Mouse (Mus musculus): ENCODE measurements at regions not wholly inside any gene's neighbourhood (a gene's known extent, or its start where the extent isn't known, plus 50 kb on each side); places are given as distances from the start of the nearest gene placed in this dataset.

DNA sequence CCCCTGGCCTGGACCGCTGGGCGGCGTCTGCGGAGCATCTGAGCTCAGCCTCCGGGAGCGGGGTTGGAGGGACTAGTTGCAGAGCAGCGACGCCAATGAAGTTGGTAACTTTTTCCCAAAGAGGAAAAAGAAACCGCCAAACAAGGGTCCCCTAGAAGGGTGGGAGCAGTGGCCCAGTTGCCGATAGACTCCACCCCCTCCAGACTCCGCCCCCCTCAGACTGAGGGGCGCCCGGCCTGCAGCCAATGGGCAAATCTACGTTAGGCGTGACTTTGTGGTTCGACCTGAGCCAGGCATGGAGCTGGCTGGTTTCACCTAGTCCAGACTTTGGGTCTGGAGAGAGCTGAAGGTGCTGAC lies 76.8 kb upstream of the Hmga2 start:
- H3K36me3 ChIP-seq (ENCODE audit: insufficient read depth, low read length): no peaks in the 10 kb centered on the region
- H3K9ac ChIP-seq (replicated peaks; ENCODE audit: low read length, poor library complexity, severe bottlenecking): no peak overlapping the region
- no peak overlapping the region for H3K27ac ChIP-seq (ENCODE audit: low read depth, low read length)
- peak overlapping the region; percentile 93 for H3K4me2 ChIP-seq (ENCODE audit: low read depth, low read length, poor library complexity, severe bottlenecking)
- WGBS: 1% methylated on average over 16 of the region's 16 CpGs
- H3K4me1 ChIP-seq (ENCODE audit: insufficient read depth, low read length): no peaks in the 10 kb centered on the region
- H3K4me3 ChIP-seq (ENCODE audit: low read depth, low read length): peak overlapping the region; percentile 47
- TF ChIP-seq CTCF (IDR thresholded peaks at IDR 0.05): no peak
- ATAC-seq (ENCODE audit: low FRiP score) (no peak), DNase-seq (ENCODE audit: low spot score) (peak; percentile 9)
- H3K9me3 ChIP-seq (ENCODE audit: low read length): no peaks in the 10 kb centered on the region
- peaks cover 28% of the 10 kb centered on the region for H3K27me3 ChIP-seq (ENCODE audit: insufficient read depth, low read length)

DNA sequence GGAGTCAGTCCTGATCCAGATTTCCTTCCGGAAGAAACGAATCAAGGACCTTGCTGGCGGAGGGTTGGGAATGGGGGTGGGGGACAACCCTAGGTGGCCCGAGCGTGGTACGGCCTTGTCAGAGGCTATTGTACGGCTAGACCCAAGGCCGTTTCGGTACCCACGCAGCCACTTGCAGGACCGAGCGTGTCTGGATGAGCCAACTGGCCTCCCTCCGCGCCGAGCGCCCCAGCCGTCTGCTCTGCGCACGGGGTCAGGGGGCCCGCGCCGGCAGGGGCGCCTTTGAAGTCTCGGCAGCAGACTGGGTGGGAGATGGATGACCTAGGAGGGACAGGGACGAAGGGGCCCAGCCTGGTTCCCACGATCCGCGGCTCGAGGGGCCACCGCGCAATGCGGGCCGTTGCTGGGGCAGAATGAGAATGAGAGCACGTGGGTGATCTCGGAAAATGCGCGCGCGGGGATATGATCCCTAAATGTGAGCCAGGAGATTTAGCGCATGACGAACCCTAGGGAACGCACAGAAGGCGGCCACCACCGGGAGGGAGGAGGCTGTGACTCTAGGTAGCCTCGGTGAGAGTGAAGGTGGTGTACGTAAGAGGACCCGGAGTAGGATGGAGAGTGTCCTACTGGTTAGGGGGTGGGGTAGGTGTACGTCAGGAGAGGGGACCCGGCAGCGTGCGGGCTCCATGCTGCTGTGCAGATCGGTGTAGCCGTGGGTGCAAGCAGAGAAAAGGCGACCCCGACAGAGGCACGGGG lies 76.2 kb upstream of the Hmga2 start:
- Histone ChIP-seq H3K9ac (replicated peaks; ENCODE audit: low read length, poor library complexity, severe bottlenecking) (peak overlapping the region; percentile 50), H3K36me3 (ENCODE audit: insufficient read depth, low read length) (no peaks in the 10 kb centered on the region), H3K4me2 (ENCODE audit: low read depth, low read length, poor library complexity, severe bottlenecking) (peak overlapping the region; percentile 93), H3K9me3 (ENCODE audit: low read length) (no peaks in the 10 kb centered on the region), H3K4me3 (ENCODE audit: low read depth, low read length) (peak overlapping the region; percentile 47), H3K27ac (ENCODE audit: low read depth, low read length) (no peak overlapping the region), H3K4me1 (ENCODE audit: insufficient read depth, low read length) (no peaks in the 10 kb centered on the region), H3K27me3 (ENCODE audit: insufficient read depth, low read length) (peaks cover 28% of the 10 kb centered on the region)
- no peak for TF ChIP-seq CTCF (IDR thresholded peaks at IDR 0.05)
- DNase-seq (ENCODE audit: low spot score) (peak; percentile 41), ATAC-seq (ENCODE audit: low FRiP score) (peak; percentile 54)
- under 1% methylated on average over 56 of the region's 56 CpGs for WGBS

- Histone ChIP-seq H3K27ac (ENCODE audit: low read depth, low read length) (no peak overlapping the region), H3K27me3 (ENCODE audit: insufficient read depth, low read length) (peaks cover 28% of the 10 kb centered on the region), H3K4me1 (ENCODE audit: insufficient read depth, low read length) (no peaks in the 10 kb centered on the region), H3K9ac (replicated peaks; ENCODE audit: low read length, poor library complexity, severe bottlenecking) (peak overlapping the region; percentile 50), H3K4me2 (ENCODE audit: low read depth, low read length, poor library complexity, severe bottlenecking) (peak overlapping the region; percentile 93), H3K9me3 (ENCODE audit: low read length) (no peaks in the 10 kb centered on the region), H3K36me3 (ENCODE audit: insufficient read depth, low read length) (no peaks in the 10 kb centered on the region), H3K4me3 (ENCODE audit: low read depth, low read length) (peak overlapping the region; percentile 47)
- no peak for TF ChIP-seq CTCF (IDR thresholded peaks at IDR 0.05)
- 2% methylated on average over 18 of the region's 18 CpGs for WGBS
- DNase-seq (ENCODE audit: low spot score): peak; percentile 42
- no peak for ATAC-seq (ENCODE audit: low FRiP score)
Observed at GRCm38 (mm10) chr10:120551851-120552281, 75.6 kb upstream of the Hmga2 start.

DNA sequence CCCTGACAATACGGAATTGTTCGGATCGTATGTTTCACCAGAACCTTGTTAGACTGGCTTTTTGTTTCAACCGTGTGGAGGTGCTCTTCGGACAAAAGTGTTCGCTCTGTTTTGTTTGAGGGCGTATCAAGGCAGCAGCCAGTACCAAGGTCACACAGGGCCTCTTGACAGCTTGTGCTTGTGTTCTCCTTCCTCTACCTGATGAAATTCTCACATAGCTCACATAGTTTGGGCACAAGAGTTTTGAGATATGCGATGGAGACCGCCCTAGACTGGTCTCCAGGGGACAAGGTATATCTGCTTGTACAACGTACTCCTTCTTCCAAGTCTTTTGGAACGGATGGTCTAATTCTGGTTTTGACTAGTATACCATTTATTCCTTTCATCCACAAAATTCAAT lies 70.9 kb upstream of the Hmga2 start:
- 94% methylated on average over 11 of the region's 11 CpGs for WGBS
- Histone ChIP-seq H3K4me2 (ENCODE audit: low read depth, low read length, poor library complexity, severe bottlenecking) (no peak overlapping the region), H3K27me3 (ENCODE audit: insufficient read depth, low read length) (peaks cover 13% of the 10 kb centered on the region; the same call in 1 of the 2 replicates), H3K9ac (replicated peaks; ENCODE audit: low read length, poor library complexity, severe bottlenecking) (no peak overlapping the region), H3K27ac (ENCODE audit: low read depth, low read length) (no peak overlapping the region), H3K36me3 (ENCODE audit: insufficient read depth, low read length) (no peaks in the 10 kb centered on the region), H3K9me3 (ENCODE audit: low read length) (no peaks in the 10 kb centered on the region), H3K4me3 (ENCODE audit: low read depth, low read length) (no peak overlapping the region), H3K4me1 (ENCODE audit: insufficient read depth, low read length) (no peaks in the 10 kb centered on the region)
- ATAC-seq (ENCODE audit: low FRiP score) (no peak), DNase-seq (ENCODE audit: low spot score) (no peak)
- no peak for TF ChIP-seq CTCF (IDR thresholded peaks at IDR 0.05)

GRCm38 (mm10) chr10:120541618-120542017 lies 65.3 kb upstream of the Hmga2 start:
- TF ChIP-seq CTCF (IDR thresholded peaks at IDR 0.05): no peak
- WGBS: 93% methylated on average over 7 of the region's 7 CpGs
- Histone ChIP-seq H3K27ac (ENCODE audit: low read depth, low read length) (no peak overlapping the region), H3K27me3 (ENCODE audit: insufficient read depth, low read length) (no peaks in the 10 kb centered on the region; the same call in 1 of the 2 replicates), H3K4me1 (ENCODE audit: insufficient read depth, low read length) (no peaks in the 10 kb centered on the region), H3K4me3 (ENCODE audit: low read depth, low read length) (no peak overlapping the region), H3K9ac (replicated peaks; ENCODE audit: low read length, poor library complexity, severe bottlenecking) (no peak overlapping the region), H3K9me3 (ENCODE audit: low read length) (no peaks in the 10 kb centered on the region), H3K4me2 (ENCODE audit: low read depth, low read length, poor library complexity, severe bottlenecking) (no peak overlapping the region), H3K36me3 (ENCODE audit: insufficient read depth, low read length) (no peaks in the 10 kb centered on the region)
- DNase-seq (ENCODE audit: low spot score): no peak
- no peak for ATAC-seq (ENCODE audit: low FRiP score)

DNA sequence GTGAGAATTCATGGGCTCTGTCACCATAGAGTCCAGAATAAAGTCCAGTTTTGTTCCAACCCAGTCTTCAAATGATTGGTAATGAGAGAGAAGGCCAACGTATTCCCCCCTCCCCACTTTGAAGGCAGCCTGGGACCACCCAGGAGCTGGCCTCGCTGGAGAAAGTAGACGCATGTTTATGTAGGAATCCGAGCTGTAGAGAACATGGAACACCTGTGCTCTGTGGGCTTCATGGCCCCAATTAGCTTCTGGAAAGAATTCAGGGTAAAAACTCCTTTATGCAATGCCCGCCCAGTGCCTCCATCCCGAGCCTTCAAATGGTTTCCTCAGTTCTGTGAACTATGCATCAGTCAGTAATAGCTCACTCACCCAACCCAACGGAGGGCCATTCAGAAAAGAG lies 62.3 kb upstream of the Hmga2 start:
- Histone ChIP-seq H3K4me1 (ENCODE audit: insufficient read depth, low read length) (no peaks in the 10 kb centered on the region), H3K36me3 (ENCODE audit: insufficient read depth, low read length) (no peaks in the 10 kb centered on the region), H3K27me3 (ENCODE audit: insufficient read depth, low read length) (no peaks in the 10 kb centered on the region), H3K4me3 (ENCODE audit: low read depth, low read length) (no peak overlapping the region), H3K9me3 (ENCODE audit: low read length) (no peaks in the 10 kb centered on the region), H3K4me2 (ENCODE audit: low read depth, low read length, poor library complexity, severe bottlenecking) (no peak overlapping the region), H3K9ac (replicated peaks; ENCODE audit: low read length, poor library complexity, severe bottlenecking) (no peak overlapping the region), H3K27ac (ENCODE audit: low read depth, low read length) (no peak overlapping the region)
- DNase-seq (ENCODE audit: low spot score) (no peak), ATAC-seq (ENCODE audit: low FRiP score) (no peak)
- TF ChIP-seq CTCF (IDR thresholded peaks at IDR 0.05): no peak
- 81% methylated on average over 7 of the region's 7 CpGs for WGBS
